Mouse (Mus musculus): ENCODE results near the gene Ntn3. TPM values are rescaled to one million over a fixed set of nuclear protein-coding genes. Genes with fewer than 3 reads are reported as not detected.

Ntn3 gene
- total RNA-seq, 2 experiments from 2014 or later, result 0.35 to 0.56 TPM

DNA sequence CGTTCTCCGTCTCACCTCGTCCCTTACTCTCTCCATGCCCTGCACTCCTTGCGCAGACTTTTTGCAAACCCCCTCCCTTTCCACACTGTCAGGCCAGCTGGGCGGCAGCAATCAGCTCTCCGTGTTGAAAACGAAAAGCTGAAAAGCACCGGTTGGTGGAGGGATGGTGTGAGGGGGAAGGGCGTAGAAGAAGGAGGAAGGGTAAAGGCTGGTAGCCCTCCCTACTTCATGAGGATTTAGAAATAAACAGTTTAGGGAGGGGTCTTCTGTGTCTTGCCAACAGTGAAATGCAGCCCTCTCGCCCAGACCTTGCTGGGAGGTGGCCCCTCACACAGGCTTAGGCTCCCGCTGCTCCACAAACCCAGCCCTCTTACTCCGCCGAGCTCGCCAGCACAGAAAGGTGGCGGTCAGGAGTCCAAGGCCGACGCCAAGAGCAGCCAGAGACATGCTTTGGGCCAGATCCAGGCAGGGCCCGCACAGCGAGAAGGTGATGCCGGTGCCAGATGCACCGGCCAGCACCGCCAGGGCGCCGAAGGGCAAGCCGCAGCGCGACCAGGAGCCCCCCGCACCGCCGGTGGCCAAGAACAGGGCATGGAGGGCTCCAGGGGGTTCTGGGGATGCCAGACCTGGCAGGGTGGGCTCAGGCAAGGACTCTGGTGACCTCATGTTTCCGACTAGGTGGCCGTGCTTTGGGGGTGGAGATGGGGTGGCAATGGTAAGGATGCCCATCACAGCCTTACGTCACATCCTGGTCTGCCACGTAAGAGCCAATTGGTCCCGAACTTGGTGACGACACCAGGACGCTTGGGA is 2.5 kb upstream of the Ntn3 start:
- DNase-seq, result no peak

DNA sequence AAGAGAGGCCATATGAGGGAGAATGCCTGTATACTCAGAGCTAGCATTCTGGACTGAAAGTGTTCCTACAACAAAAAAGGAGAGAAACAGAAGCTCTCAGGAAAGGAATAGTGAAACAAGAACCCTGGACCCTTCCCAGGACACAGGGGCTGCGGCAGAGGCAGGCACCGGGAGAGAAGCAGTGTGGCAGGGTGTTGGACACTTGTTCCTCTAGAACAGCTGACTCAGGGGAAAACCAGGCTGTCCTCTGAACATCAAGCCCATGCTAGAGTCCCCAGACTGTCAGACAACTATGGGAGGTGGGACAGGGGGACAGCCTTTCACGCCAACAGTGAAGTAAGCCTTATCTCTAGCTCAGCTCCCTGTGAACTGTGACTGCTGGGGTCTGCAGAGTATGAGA is 1.3 kb upstream of the Ntn3 start:
- no peak for DNase-seq

DNA sequence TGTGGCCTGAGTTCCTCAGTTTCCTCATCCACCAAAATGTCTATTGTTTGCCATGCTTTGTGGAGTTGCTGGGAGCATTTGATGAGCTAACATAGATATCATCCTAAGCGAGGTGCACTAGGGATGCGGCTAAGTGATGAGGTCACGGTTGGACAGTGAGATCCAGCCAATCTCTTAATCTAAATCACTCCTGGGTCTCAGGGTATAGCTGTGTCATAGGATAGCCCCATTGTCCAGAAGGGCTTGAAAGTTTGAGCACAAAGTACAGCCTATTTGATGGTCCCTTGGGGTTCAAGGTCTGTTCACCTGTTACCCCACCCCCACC is 547 bp upstream of the Ntn3 start:
- DNase-seq, result no peak

DNA sequence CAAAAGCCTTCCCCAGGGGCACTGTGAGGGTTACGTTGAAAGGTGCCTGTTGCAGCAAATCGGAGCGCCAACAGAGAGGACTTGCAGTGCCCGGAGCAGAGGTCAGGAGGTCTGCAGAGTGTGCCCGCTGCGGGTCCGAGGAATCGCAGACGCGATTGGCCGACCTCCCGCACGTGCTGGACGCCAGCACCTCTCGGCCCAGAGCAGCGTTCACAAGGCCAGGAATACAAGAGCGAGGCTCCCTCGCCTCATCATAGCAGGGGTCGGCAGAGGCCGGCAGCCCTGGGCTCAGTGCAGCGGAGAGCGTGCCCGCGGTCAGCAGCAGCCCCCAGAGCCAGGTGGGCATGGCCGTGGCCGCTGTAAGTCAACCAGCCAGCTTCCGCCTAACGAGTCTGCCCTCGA is 689 bp downstream of the Ntn3 start:
- no peak for DNase-seq

DNA sequence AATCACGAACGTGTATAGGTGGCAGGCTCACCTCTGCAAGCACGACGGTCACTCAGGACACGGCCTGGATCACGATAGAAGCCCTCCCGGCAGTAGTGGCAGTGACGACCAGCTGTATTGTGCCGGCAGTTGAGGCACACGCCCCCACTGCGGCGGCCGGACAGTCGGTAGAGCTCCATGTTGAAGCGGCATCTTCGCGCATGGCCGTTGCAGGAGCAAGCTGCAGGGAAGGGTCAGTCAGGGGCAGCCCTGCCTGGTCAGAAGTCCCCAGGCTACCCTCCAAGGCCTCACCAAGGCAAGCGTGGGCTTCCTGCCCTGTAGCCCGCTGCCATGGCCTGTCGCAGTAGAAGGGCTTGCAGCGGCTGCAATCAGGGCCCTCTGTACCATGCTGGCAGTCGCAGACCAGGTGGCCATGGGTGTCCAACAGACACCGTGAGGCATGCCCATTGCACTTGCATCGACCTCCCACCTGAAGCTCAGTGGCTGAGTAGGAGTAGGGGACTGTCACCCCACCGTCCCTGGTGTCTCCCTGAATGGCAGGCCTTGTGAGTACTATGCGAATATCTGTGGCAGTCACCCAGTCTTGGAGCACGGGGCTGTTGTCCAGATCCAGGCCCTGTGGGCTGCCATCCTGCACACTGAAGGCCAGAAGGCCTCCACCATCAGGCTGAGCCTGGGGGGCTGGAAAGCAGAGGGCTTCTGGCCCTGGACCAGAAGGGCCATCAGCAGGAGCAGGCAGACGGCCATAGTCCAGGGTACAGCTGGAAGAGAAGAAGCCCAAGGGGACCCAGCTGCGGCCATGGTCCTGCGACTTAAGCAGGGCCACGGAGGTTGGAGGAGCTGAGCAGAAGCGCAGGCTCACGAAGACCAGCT is 1.3 kb downstream of the Ntn3 start:
- no peak for DNase-seq

DNA sequence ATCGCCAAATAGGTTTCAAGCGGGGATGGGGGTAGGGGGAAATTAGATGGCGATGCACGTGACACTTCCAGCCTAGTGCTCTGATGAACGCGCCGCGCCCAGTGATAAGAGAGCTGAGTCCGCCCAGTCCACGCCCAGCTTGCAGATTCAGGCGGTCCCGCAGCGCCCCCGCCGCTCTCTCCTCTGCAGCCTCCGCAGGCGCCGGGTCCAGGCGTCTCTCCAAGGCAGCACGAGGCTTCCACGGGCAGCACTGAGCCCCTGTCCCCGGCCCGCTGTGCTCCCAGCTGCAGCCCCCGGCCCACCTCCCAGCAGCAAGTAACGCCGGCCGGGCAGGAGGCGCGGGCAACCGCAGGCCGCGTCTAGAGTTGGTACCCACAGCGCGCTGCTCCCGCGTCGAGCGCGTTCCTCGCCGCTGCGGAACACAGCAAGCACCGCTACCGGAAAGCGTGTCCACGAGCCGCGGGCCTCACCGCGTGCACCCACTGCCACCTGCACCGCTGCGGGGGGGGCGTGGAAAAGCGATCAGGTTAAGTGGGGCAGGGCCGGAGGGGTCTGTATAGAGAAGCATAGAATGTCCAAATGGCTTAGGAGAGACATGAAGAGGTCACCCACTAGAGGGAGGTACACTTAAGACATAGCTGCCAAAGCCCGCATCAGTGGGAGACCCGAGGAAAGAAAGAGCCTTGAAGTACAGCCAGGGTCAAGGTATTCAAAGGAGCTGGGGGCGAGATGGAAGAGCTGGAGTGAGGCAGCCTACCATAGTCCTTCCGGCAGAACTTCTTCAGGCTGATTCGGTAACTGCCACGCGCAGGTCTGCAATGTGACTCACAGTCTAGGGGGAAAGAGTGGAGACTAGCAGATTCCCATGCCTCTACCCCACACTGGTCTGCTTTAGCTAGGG is 2.6 kb downstream of the Ntn3 start:
- no peak for DNase-seq

DNA sequence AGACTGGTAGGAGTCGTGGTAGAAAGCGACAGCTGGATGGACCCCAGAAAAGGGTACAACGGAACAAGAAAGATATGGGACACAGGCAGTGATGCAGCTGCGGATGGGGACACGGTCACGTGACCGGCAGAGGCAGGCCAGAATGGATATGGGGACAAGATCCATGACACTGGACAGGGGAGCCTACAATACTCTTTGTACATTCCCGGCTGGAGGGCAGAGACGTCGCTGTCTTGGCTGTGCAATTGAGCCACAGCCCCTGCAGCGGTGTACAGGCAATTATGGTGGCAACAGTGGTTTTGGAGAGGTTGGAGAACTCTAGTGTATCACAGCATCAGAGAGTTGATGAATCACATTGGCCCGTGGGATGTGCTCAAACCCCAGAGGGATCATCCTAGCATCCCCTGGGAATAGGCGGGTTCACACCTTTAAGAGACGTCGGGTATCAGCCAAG is 3.4 kb downstream of the Ntn3 start:
- no peak for DNase-seq

DNA sequence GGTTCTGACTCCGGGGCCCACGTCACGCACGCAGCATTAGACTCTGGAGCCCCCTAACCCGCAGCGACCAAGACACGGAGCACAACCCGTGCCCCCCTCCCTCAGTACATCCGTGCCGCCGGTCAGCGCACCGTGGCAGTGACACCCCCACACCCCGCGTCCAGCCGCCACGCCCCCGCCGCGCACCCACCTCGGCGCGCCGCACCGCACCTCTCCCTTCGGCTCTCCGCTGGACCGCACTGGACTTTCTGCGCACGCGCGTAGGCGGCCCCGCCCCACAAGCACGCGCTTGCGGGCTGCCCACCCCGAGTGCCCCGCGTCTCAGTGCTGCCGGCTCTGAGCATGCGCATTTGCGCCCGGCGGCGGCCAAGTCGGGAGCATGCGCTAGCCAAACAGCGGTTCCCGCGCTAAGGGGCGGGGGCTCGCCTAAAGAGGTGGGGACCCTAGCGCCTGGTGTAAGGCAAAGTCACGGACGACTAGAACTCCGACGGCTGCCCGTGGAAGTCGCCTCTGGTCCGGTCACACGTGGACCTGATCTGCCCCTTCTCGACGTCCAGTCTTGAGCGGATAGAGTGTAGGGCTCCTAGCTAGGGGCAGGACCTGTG is 3.9 kb downstream of the Ntn3 start, which contains the start of gene Tbc1d24:
Gene Tbc1d24 (minus strand): TSS at position 279 of the 605 bp plus-strand sequence.
- peak; percentile 92 for DNase-seq

DNA sequence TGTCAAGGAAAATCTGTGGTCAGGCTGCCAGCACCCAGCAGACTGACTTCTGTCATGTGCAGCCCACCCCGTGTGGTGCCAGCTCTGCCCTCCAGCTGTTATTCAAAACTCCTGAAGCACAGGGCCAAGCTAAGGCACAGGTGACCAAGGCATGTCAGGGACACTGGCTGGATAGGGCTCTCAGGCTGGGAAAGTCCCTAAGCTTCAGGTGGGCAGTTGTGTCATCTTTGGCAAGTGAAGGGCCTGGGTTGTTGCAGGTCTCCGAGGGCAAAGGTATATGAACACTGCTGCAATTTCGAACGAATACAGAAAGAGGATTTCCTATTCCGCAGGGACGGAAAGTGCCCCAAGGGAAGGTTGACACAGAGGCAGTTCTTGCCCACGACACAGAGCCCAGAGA is 4.5 kb downstream of the Ntn3 start:
- no peak for DNase-seq

DNA sequence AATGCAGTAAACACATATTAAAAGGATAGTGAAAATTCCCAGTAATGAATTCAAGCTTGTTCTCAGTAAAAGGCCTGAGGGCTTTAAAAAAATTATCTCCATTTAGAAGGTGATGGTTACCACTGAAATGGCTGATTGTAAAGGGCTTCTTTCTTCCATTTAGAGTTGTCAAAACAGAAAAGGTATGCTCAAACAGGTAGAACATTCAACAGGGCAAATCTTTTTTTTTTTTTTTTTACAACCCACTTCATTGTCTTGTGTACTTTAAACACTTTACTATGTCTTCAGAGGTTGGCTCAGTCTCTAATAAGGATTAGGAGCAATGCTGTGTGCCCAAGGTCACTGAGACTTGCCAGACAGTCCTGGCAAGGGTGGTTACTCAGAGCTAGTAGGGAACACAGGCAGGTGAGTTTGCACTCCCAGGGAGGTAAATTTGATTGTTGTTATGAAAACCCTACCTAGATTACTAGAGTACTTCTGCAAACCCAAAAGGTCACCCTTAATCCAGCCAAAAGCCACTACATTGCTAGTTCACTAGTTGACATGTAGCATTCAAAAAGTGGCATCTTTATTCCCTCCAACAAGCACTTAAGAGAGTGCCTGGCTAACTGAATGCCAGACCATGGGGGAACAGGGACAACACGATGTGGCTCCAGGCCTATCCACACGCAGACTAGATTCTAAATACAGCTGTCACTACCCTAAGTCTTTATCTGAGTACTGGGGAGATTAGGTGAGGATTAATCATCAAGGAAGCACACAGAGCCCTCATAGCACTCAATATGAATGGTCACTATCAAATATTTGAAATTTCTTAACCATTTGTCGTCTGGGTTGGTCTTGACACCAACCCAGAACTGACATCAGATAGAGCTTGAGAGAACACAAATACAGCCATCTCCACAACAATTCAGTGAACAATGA is 5.5 kb downstream of the Ntn3 start:
- DNase-seq, result no peak

DNA sequence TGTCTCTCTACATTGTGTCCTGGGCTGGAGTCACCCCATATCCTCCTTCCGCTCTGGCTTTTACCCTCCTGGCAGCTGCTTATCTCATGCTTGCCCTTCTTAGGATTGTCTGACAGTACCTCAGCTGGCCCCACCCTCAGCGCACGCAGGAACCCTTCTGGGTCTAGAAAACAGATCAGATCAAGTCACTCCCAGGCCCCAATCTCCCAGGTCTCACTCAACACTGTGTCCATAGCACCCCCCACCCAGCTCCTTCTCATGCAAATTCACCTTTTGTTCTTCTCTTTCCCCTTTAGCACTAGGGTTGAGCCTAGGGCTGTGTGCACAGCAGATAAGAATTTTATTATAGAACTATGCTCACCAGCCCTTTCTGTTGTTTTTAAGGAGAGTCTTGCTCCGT is 6.3 kb downstream of the Ntn3 start:
- no peak for DNase-seq

DNA sequence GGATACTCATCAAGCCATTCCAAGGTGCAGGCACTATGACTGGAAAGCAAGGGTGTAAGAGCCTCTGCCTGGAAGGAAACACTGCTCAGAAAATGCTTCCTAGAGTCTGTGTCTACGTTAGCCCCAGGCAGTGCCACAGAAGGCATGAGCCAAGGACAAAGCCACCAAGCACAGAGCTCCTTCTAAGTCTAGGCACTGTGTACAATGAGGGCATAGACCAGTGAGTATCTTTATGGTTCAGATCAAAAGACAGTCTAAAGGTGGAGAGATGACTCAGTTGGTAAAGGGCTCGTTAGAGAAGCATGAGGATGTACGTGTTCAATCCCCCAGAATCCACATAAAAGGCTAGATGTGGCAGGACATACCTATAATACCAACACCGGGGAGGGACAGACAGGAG is 8.2 kb downstream of the Ntn3 start:
- DNase-seq, result no peak

DNA sequence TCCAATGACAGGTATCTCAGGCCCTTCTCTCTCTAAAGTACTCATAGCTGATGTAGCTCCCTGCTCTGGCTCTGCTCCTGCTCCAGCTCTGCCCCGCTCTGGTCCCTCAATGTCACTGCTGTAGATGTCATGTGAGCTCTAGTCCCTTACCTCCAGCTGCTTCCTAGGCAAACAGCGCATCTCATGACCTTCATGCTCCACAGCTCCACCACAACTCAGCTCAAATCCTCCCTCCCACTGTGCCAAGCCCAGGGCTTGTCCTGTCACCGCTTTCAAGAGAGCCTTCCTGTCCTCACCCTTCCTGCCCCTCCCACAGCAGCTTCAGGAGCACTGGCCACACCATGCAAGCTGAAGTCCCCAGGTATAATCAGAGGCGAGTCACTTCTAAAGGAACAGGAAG is 9.6 kb downstream of the Ntn3 start:
- no peak for DNase-seq

DNA sequence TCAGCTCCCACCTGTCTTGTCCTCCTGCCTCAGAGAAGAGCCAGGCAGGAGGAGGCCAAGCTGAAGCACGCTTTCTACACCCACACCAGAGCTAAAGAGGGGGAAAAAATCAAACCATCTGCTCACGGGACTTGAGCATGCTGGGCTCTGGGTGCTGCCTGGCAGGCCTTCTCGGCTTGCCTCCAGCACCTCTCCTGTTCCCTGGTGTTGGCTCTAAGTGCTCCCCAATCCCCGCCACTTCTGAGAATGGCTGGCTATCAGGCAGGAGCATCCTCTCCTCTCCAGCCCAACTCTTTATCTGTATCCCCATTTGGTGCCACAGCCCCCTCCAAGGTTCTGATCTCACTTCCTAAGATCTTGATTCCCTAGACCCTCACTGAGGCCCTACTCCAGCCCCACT is 10.1 kb downstream of the Ntn3 start:
- DNase-seq, result no peak

DNA sequence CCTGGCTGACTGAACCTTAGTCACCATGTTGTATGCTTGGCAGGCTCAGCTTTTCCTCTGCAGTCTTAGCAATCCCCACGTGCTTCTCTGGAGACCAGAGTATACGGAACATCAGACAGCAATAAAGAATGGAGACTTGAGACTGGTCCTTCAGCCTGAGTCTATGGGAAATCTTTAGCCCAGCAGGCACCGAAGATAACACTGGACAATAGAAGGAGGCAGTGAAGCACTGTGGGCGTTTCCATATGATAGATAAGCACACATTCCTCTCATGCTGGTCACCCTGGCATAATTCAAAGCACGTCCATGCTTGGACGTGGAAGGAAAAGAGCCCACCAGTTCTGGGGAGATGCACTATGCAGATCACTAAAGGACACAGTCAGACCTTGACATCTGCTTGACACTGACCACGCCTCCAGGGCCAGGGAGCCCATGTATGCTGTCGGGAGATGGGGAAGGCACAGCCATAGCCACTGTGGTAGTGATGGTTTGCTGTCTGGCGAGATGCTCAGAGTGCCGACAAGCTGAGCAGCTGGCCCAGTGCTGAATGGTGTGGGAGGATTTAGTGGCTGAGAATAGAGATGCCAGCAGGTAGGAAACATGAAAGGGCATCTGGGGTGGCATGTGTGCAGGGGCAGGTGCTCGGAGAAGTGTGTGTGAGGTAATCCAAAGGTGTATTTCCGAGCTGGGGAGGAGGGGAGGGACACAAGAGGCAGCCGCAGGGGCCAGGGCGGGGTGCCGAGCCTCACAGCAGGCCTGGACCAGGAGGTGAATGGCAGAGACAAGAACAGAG is 12.1 kb downstream of the Ntn3 start:
- DNase-seq, result no peak

DNA sequence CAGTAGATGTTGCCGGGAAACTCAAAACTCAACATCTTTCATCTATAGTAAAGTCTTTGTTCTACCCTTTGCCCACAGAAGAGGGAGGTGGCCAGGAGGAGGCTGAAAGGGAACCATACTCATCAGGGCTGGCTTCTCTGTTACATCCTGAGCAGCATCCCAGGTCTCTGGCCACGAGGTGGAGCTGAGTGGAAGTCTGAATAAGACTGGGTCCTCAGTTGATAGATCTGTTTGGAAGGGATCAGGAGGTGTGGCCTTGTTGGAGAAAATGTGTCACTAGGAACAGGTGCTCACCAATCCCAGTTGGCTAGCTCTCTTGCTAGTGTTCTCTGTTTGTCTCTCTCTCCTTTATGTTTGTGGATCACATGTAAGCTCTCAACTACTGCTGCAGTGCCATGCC is 14.0 kb downstream of the Ntn3 start:
- no peak for DNase-seq

DNA sequence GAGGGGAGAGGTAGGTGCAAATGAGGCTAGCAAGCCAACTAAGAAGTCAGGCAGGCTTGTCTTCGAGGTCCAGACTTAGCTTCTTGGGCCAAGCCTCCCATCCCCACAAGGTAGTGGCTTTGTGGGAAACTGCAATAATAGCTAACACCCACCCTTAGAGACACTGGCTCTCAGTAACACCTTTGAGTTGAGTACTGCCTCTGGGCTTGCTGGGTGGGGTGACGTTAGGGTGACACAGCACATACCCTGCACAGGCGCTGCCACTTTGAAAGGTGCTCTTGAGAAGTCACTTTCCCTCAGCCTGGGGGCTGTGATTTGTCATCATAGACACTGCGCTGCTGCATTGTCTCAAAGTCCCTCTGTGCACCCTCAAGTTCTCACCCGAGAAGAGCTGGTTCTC is 15.6 kb downstream of the Ntn3 start:
- no peak for DNase-seq

DNA sequence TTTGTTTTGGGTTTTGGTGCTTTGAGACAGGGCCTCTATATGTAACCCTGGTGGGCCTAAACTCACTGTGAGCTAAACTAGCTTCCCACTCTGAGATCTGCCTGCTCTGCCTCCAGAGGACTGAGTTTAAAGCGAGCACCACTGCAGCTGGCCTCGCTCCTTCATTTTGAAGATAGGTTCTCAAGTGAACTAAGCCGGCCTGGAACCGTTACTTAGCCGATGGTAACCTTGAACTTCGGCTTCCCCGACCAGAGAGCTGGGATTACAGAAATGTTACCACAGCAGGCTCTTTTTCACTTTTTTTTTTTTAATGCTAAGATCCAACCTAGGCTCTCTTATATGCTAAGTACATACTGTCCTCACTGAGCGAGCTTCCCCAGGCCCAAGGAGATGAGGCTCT is 16.1 kb downstream of the Ntn3 start:
- DNase-seq, result no peak

DNA sequence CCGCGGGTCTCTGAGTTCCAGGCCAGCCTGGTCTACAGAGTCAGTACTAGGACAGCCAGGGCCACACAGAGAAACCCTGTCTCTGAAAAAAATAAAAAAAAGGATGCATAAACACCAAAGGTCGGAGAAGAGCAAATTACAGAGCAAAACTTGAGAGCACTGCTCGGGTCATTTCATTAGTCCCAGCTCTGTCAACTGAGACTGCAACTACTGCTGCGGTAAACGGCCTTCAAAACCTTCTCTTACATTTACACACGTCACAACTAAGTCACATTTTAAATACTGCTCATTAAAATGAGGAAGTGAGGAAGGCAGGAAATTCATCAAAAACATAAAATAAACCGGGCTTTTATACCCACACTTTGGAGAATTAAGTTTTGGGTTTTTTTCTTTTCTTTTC is 16.5 kb downstream of the Ntn3 start:
- DNase-seq, result no peak

DNA sequence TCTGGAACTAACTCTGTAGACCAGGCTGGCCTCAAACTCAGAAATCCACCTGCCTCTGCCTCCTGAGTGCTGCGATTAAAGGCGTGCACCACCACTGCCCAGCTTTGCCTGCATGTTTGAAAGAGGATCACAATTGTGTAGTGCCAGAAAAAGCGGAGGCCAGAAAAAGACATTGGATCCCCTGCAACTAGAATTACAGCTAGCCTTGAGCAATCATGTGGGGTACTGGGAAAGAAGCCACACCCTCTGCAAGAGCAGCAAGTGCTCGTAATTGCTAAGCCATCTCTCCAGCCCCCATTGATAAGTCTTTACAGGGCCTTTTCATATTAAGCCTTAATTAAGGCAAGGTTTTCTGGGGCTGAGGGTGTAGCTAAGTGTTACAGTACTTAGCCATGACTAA is 17.9 kb downstream of the Ntn3 start:
- DNase-seq, result peak; percentile 43
